Mouse (Mus musculus): ENCODE results near the gene Olfr392. TPM values are rescaled to one million over a fixed set of nuclear protein-coding genes. Genes with fewer than 3 reads are reported as not detected.

Gene Olfr392
- not detected in 2 replicates for polyA plus RNA-seq (2014; fragmentation: Nextera tagmentation; extraction: Ambion mirVana)

DNA sequence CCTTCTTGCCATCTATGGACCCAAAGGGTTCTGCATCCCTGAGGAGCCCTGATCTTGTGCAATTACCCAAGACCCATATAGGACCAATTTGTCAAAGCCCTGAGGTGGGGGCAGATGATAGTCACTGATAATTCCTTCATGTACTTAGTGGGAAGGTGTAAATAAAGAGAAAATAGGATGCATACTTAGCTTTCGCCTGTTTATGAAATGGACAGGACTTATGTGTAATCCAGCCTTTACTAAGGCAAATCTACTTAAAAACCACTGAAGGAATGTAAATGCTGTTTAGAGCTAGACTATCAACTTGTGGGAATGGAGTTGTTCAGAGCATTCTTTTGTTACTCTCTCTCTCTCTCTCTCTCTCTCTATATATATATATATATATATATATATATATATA lies at the start of gene Olfr392:
Gene Olfr392 (minus strand): TSS at position 101 of the 400 bp plus-strand sequence.
- H3K4me1 ChIP-seq (replicated peaks; ENCODE audit: control insufficient read depth, insufficient read depth, low read length): no peaks in the 10 kb centered on the region
- H3K27me3 ChIP-seq (ENCODE audit: control insufficient read depth, insufficient read depth, low read length): no peaks in the 10 kb centered on the region
- 93% methylated on average over 1 of the region's 1 CpGs for WGBS
- DNase-seq (ENCODE audit: low spot score) (no peak), ATAC-seq (ENCODE audit: low FRiP score) (no peak)
- no peaks in the 10 kb centered on the region for H3K36me3 ChIP-seq (ENCODE audit: control insufficient read depth, insufficient read depth, low read length)
- no peaks in the 10 kb centered on the region for H3K9me3 ChIP-seq (ENCODE audit: control insufficient read depth, low read length)
- no peak within 1 kb of the TSS for H3K9ac ChIP-seq (ENCODE audit: low read depth, low read length)
- no peak within 1 kb of the TSS for H3K4me2 ChIP-seq (replicated peaks; ENCODE audit: low read depth, low read length)
- H3K4me3 ChIP-seq (ENCODE audit: low read depth, low read length): no peak within 1 kb of the TSS
- H3K27ac ChIP-seq (ENCODE audit: low read depth, low read length): no peak within 1 kb of the TSS

DNA sequence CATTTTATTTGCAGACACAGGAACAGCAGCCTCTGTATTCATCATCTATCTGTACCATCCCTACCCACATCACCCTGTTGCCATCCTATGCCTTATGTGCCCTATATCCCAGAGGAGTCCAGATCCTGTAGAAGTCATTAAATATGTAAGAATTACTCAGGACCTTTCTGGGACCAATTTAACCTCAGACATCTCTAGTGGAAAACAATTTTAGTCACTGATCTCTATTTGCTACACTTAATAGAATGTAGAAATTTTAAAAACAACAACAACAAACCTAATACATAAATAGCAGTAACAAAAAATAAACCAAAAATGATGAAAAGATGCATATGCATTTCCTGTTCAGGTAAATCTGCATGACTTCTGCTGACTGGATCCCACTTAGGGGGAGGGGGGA lies 34.5 kb upstream of the Olfr392 start, which contains the start of gene Olfr393:
Gene Olfr393 (minus strand): TSS at position 101 of the 400 bp plus-strand sequence.
- H3K4me3 ChIP-seq (ENCODE audit: low read depth, low read length): no peak within 1 kb of the TSS
- no peak within 1 kb of the TSS for H3K27ac ChIP-seq (ENCODE audit: low read depth, low read length)
- no peak for ATAC-seq (ENCODE audit: low FRiP score)
- no peaks in the 10 kb centered on the region for H3K4me1 ChIP-seq (replicated peaks; ENCODE audit: control insufficient read depth, insufficient read depth, low read length)
- H3K9me3 ChIP-seq (ENCODE audit: control insufficient read depth, low read length): no peaks in the 10 kb centered on the region
- no peak within 1 kb of the TSS for H3K9ac ChIP-seq (ENCODE audit: low read depth, low read length)
- no peak within 1 kb of the TSS for H3K4me2 ChIP-seq (replicated peaks; ENCODE audit: low read depth, low read length)
- no peaks in the 10 kb centered on the region for H3K36me3 ChIP-seq (ENCODE audit: control insufficient read depth, insufficient read depth, low read length)
- H3K27me3 ChIP-seq (ENCODE audit: control insufficient read depth, insufficient read depth, low read length): no peaks in the 10 kb centered on the region
- no peak for DNase-seq (ENCODE audit: low spot score)

DNA sequence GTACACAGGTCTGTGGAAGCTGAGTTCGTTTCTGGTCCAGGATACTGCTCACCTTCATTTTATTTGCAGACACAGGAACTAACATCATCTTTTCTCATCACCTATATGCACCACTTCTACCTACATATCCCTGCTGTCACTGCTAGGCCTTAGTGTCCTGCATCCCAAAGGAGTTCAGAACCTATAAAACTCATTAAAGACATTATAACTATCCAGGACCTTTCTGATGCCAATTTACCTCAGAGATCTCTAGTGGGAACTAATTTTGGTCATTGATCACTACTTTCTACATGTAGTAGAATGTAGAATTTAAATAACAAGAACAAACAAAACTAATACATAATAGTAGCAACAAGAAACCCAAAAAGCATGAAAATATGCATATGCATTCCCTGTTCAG lies 13.9 kb downstream of the Olfr392 start, which contains the start of gene Olfr391-ps:
Gene Olfr391-ps (minus strand): TSS at position 101 of the 400 bp plus-strand sequence.
- no peak within 1 kb of the TSS for H3K9ac ChIP-seq (ENCODE audit: low read depth, low read length)
- 34% methylated on average over 1 of the region's 1 CpGs for WGBS
- ATAC-seq (ENCODE audit: low FRiP score): no peak

DNA sequence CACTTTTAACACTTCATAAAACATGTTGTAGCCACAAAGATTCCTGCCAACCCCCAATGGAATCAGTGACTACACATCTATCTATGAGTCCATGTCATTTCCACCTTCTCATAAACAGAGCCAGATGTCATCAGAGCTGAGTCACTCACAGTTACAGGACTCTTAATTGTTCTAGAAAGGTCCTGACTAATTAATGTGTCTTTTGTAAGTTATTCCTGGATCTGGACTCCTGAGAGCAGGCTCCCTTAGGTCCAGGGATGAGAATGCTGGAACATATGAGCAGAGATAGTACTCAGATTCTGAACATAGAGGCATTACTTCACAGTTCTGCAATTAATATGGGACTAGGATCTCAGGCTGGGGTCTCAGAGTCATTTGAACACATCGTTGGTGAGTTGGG lies 34.2 kb downstream of the Olfr392 start, which contains the start of gene Olfr390:
Gene Olfr390 (plus strand): TSS at position 301 of the 400 bp plus-strand sequence.
- WGBS: 62% methylated on average over 1 of the region's 1 CpGs
- Histone ChIP-seq H3K4me1 (replicated peaks; ENCODE audit: control insufficient read depth, insufficient read depth, low read length) (no peaks in the 10 kb centered on the region), H3K9ac (ENCODE audit: low read depth, low read length) (no peak within 1 kb of the TSS), H3K9me3 (ENCODE audit: control insufficient read depth, low read length) (no peaks in the 10 kb centered on the region), H3K27me3 (ENCODE audit: control insufficient read depth, insufficient read depth, low read length) (no peaks in the 10 kb centered on the region), H3K4me3 (ENCODE audit: low read depth, low read length) (no peak within 1 kb of the TSS), H3K36me3 (ENCODE audit: control insufficient read depth, insufficient read depth, low read length) (no peaks in the 10 kb centered on the region), H3K4me2 (replicated peaks; ENCODE audit: low read depth, low read length) (no peak within 1 kb of the TSS), H3K27ac (ENCODE audit: low read depth, low read length) (no peak within 1 kb of the TSS)
- DNase-seq (ENCODE audit: low spot score): no peak
- no peak for ATAC-seq (ENCODE audit: low FRiP score)

More for the DNA sequence above, 13.9 kb downstream of the Olfr392 start, which contains the start of gene Olfr391-ps:
- Histone ChIP-seq H3K4me2 (replicated peaks; ENCODE audit: low read depth, low read length) (no peak within 1 kb of the TSS), H3K27ac (ENCODE audit: low read depth, low read length) (no peak within 1 kb of the TSS), H3K9me3 (ENCODE audit: control insufficient read depth, low read length) (no peaks in the 10 kb centered on the region), H3K36me3 (ENCODE audit: control insufficient read depth, insufficient read depth, low read length) (no peaks in the 10 kb centered on the region), H3K27me3 (ENCODE audit: control insufficient read depth, insufficient read depth, low read length) (no peaks in the 10 kb centered on the region), H3K4me1 (replicated peaks; ENCODE audit: control insufficient read depth, insufficient read depth, low read length) (no peaks in the 10 kb centered on the region), H3K4me3 (ENCODE audit: low read depth, low read length) (no peak within 1 kb of the TSS)
- DNase-seq (ENCODE audit: low spot score): no peak

DNA sequence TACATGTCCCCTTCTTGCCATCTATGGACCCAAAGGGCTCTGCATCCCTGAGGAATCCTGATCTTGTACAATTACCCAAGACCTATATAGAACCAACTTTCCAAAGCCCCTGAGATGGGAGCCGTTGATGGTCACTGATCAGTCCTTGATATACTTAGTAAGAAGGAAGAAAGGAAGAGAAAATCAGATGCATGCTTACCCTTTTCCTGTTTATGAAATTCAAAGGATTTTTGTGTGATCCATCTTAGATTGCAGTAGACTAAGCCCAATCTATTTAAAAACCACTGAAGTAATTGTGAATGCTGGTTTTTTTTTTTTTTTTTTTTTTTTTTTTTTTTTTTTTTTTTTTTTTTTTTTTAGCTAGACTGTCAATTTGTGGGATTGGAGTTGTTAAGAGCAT lies 36.2 kb downstream of the Olfr392 start, which contains the start of gene Olfr389:
Gene Olfr389 (minus strand): TSS at position 101 of the 400 bp plus-strand sequence.
- no peak within 1 kb of the TSS for H3K9ac ChIP-seq (ENCODE audit: low read depth, low read length)
- H3K4me1 ChIP-seq (replicated peaks; ENCODE audit: control insufficient read depth, insufficient read depth, low read length): no peaks in the 10 kb centered on the region
- H3K27ac ChIP-seq (ENCODE audit: low read depth, low read length): no peak within 1 kb of the TSS
- H3K9me3 ChIP-seq (ENCODE audit: control insufficient read depth, low read length): no peaks in the 10 kb centered on the region
- no peak within 1 kb of the TSS for H3K4me2 ChIP-seq (replicated peaks; ENCODE audit: low read depth, low read length)
- no peak for ATAC-seq (ENCODE audit: low FRiP score)
- DNase-seq (ENCODE audit: low spot score): no peak
- no peaks in the 10 kb centered on the region for H3K27me3 ChIP-seq (ENCODE audit: control insufficient read depth, insufficient read depth, low read length)
- no peak within 1 kb of the TSS for H3K4me3 ChIP-seq (ENCODE audit: low read depth, low read length)
- WGBS: 88% methylated on average over 1 of the region's 1 CpGs
- H3K36me3 ChIP-seq (ENCODE audit: control insufficient read depth, insufficient read depth, low read length): no peaks in the 10 kb centered on the region

Other genes starting within 250 kb of the Olfr392 start
- not detected in 2 replicates for gene Olfr385, start 224.0 kb downstream of the Olfr392 start, polyA plus RNA-seq (2014; fragmentation: Nextera tagmentation; extraction: Ambion mirVana)
- gene Olfr384, start 218.5 kb downstream of the Olfr392 start, polyA plus RNA-seq (2014; fragmentation: Nextera tagmentation; extraction: Ambion mirVana): not detected in 2 replicates
- gene Zfp735, start 128.3 kb downstream of the Olfr392 start, polyA plus RNA-seq (2014; fragmentation: Nextera tagmentation; extraction: Ambion mirVana): not detected in 2 replicates
- not detected in 2 replicates for gene Olfr389, start 36.3 kb downstream of the Olfr392 start, polyA plus RNA-seq (2014; fragmentation: Nextera tagmentation; extraction: Ambion mirVana)
- not detected in 2 replicates for gene Olfr390, start 34.1 kb downstream of the Olfr392 start, polyA plus RNA-seq (2014; fragmentation: Nextera tagmentation; extraction: Ambion mirVana)
- gene Olfr391-ps, start 14.0 kb downstream of the Olfr392 start, polyA plus RNA-seq (2014; fragmentation: Nextera tagmentation; extraction: Ambion mirVana): not detected in 2 replicates
- not detected in 2 replicates for gene Olfr393, start 34.4 kb upstream of the Olfr392 start, polyA plus RNA-seq (2014; fragmentation: Nextera tagmentation; extraction: Ambion mirVana)
- gene Olfr394, start 73.7 kb upstream of the Olfr392 start, polyA plus RNA-seq (2014; fragmentation: Nextera tagmentation; extraction: Ambion mirVana): not detected in 2 replicates
- not detected in 2 replicates for gene Olfr395, start 92.2 kb upstream of the Olfr392 start, polyA plus RNA-seq (2014; fragmentation: Nextera tagmentation; extraction: Ambion mirVana)
- not detected in 2 replicates for gene Olfr23, start 119.6 kb upstream of the Olfr392 start, polyA plus RNA-seq (2014; fragmentation: Nextera tagmentation; extraction: Ambion mirVana)
- gene Olfr397, start 143.8 kb upstream of the Olfr392 start, polyA plus RNA-seq (2014; fragmentation: Nextera tagmentation; extraction: Ambion mirVana): not detected in 2 replicates
- not detected in 2 replicates for gene Olfr398, start 173.4 kb upstream of the Olfr392 start, polyA plus RNA-seq (2014; fragmentation: Nextera tagmentation; extraction: Ambion mirVana)
- not detected in 2 replicates for gene Olfr139, start 239.5 kb upstream of the Olfr392 start, polyA plus RNA-seq (2014; fragmentation: Nextera tagmentation; extraction: Ambion mirVana)
- not detected in 2 replicates for gene Olfr399, start 239.6 kb upstream of the Olfr392 start, polyA plus RNA-seq (2014; fragmentation: Nextera tagmentation; extraction: Ambion mirVana)

Data from hindbrain, embryonic 11.5 days (tissue).